Mouse (Mus musculus) forebrain, embryonic 13.5 days (tissue): ENCODE measurements around the gene Htr6. TPM values are rescaled to one million over a fixed set of nuclear protein-coding genes. Genes with fewer than 3 reads are reported as not detected.
A peak's percentile ranks its signal among the peaks of the same experiment; 100 is the strongest.

Experiments
- ATAC-seq: fragments of 200-750 bp; cut with Nextera tagmentation; 2 replicates; pipeline ENCODE4 v1.8.0; 2017
- H3K27ac ChIP-seq: fragments of 300-500 bp; sonication (generic); 2 replicates; pipeline ENCODE4 v1.5.1; 2015; ENCODE audit warnings: inconsistent platforms, mild to moderate bottlenecking, moderate library complexity
- H3K27me3 ChIP-seq: fragments of 300-500 bp; sonication (generic); 2 replicates; pipeline ENCODE4 v1.6.1; 2015; ENCODE audit warnings: mild to moderate bottlenecking, inconsistent platforms
- H3K36me3 ChIP-seq: fragments of 300-500 bp; sonication (generic); 2 replicates; pipeline ENCODE4 v1.6.1; 2015; ENCODE audit warnings: mild to moderate bottlenecking, inconsistent platforms; ENCODE audit not compliant: poor library complexity, severe bottlenecking
- H3K4me1 ChIP-seq: fragments of 300-500 bp; sonication (generic); 2 replicates; pipeline ENCODE4 v1.6.1; 2015; ENCODE audit warnings: inconsistent platforms
- H3K4me2 ChIP-seq: fragments of 300-500 bp; sonication (generic); 2 replicates; pipeline ENCODE4 v1.6.1; 2015; ENCODE audit warnings: inconsistent platforms, mild to moderate bottlenecking, moderate library complexity
- H3K4me3 ChIP-seq: fragments of 300-500 bp; sonication (generic); 2 replicates; pipeline ENCODE4 v1.5.1; 2015; ENCODE audit warnings: mild to moderate bottlenecking, inconsistent platforms
- H3K9ac ChIP-seq: fragments of 300-500 bp; sonication (generic); 2 replicates; pipeline ENCODE4 v1.6.1; 2015; ENCODE audit warnings: mild to moderate bottlenecking, inconsistent platforms
- H3K9me3 ChIP-seq: fragments of 300-500 bp; sonication (generic); replicated peaks from 2 replicates; pipeline ENCODE4 v1.6.1; 2016; ENCODE audit warnings: inconsistent platforms
- WGBS: fragments of 180-500 bp; shearing (Covaris S2); methylation state at CpG from one replicate; pipeline ENCODE4 v1.1.7; 2015; 5-methylcytosine and 5-hydroxymethylcytosine counted together
- polyA plus RNA-seq: library from polyadenylated mRNA; unstranded; fragments of >200 nt; fragmentation: Nextera tagmentation; extraction: Ambion mirVana; gene quantifications from 2 replicates; pipeline ENCODE4 v1.2.1, GENCODE M21; 2015

Htr6 gene
- polyA plus RNA-seq = 0.11 and 0.18 TPM in 2 replicates

- peak; percentile 50; the same call in 1 of the 2 replicates for ATAC-seq
- H3K4me3 ChIP-seq = peak within 1 kb of the TSS; percentile 56
- H3K36me3 ChIP-seq = no peaks in the 10 kb centered on the region
- H3K4me1 ChIP-seq = peaks cover 25% of the 10 kb centered on the region
- under 1% methylated on average over 69 of the region's 77 CpGs for WGBS
- no peak within 1 kb of the TSS for H3K27ac ChIP-seq
- no peaks in the 10 kb centered on the region for H3K9me3 ChIP-seq
- H3K9ac ChIP-seq = peak within 1 kb of the TSS; percentile 59
- H3K27me3 ChIP-seq = peaks cover 72% of the 10 kb centered on the region
- peak within 1 kb of the TSS; percentile 84 for H3K4me2 ChIP-seq
These were observed at the start of gene Htr6 for GRCm38 (mm10) chr4:139075041-139075711. Htr6 (minus strand) TSS chr4:139075570.

- Histone ChIP-seq H3K9me3 (0 out of 2 replicates have a peak, but pooled peaks cover 6% of the 10 kb centered on the region), H3K27me3 (no peaks in the 10 kb centered on the region), H3K27ac (no peak overlapping the region), H3K4me3 (no peak overlapping the region), H3K4me2 (no peak overlapping the region), H3K9ac (no peak overlapping the region), H3K36me3 (no peaks in the 10 kb centered on the region; the same call in 1 of the 2 replicates), H3K4me1 (peaks cover 14% of the 10 kb centered on the region)
- ATAC-seq = no peak
- 94% methylated on average over 6 of the region's 6 CpGs for WGBS
These were observed 49.6 kb upstream of the Htr6 start for GRCm38 (mm10) chr4:139124940-139125339.

GRCm38 (mm10) chr4:139122557-139122956 lies 47.2 kb upstream of the Htr6 start:
- no peaks in the 10 kb centered on the region for H3K4me1 ChIP-seq
- ATAC-seq = no peak
- H3K9me3 ChIP-seq = 0 out of 2 replicates have a peak, but pooled peaks cover 6% of the 10 kb centered on the region
- no peak overlapping the region for H3K4me2 ChIP-seq
- H3K27ac ChIP-seq = no peak overlapping the region
- H3K36me3 ChIP-seq = no peaks in the 10 kb centered on the region; the same call in 1 of the 2 replicates
- H3K9ac ChIP-seq = no peak overlapping the region
- no peaks in the 10 kb centered on the region for H3K27me3 ChIP-seq
- H3K4me3 ChIP-seq = no peak overlapping the region
- WGBS = 94% methylated on average over 4 of the region's 4 CpGs

- no peak overlapping the region for H3K4me3 ChIP-seq
- H3K27ac ChIP-seq = no peak overlapping the region
- H3K27me3 ChIP-seq = no peaks in the 10 kb centered on the region
- no peaks in the 10 kb centered on the region for H3K9me3 ChIP-seq
- H3K4me2 ChIP-seq = no peak overlapping the region
- H3K4me1 ChIP-seq = peaks cover 8% of the 10 kb centered on the region
- ATAC-seq = no peak
- H3K36me3 ChIP-seq = no peaks in the 10 kb centered on the region
- H3K9ac ChIP-seq = no peak overlapping the region
- 85% methylated on average over 7 of the region's 7 CpGs for WGBS
These were observed 45.6 kb upstream of the Htr6 start for GRCm38 (mm10) chr4:139120998-139121397.

- Histone ChIP-seq H3K4me2 (no peak overlapping the region), H3K4me3 (no peak overlapping the region), H3K4me1 (peaks cover 9% of the 10 kb centered on the region), H3K9me3 (no peaks in the 10 kb centered on the region), H3K36me3 (no peaks in the 10 kb centered on the region), H3K27ac (no peak overlapping the region), H3K27me3 (no peaks in the 10 kb centered on the region), H3K9ac (no peak overlapping the region)
- 92% methylated on average over 4 of the region's 4 CpGs for WGBS
- ATAC-seq = no peak
These were observed 45.0 kb upstream of the Htr6 start for GRCm38 (mm10) chr4:139120281-139120814.

- 63% methylated on average over 3 of the region's 3 CpGs for WGBS
- Histone ChIP-seq H3K4me2 (no peak overlapping the region), H3K27me3 (no peaks in the 10 kb centered on the region), H3K9me3 (no peaks in the 10 kb centered on the region), H3K9ac (no peak overlapping the region), H3K36me3 (no peaks in the 10 kb centered on the region), H3K4me3 (no peak overlapping the region), H3K4me1 (peaks cover 22% of the 10 kb centered on the region), H3K27ac (peak overlapping the region; percentile 32; the same call in 1 of the 2 replicates)
- no peak for ATAC-seq
These were observed 41.1 kb upstream of the Htr6 start for GRCm38 (mm10) chr4:139116356-139117063.

GRCm38 (mm10) chr4:139115721-139116120 lies 40.4 kb upstream of the Htr6 start:
- 80% methylated on average over 5 of the region's 5 CpGs for WGBS
- H3K4me3 ChIP-seq = no peak overlapping the region

GRCm38 (mm10) chr4:139112482-139112881 lies 37.1 kb upstream of the Htr6 start:
- Histone ChIP-seq H3K27me3 (no peaks in the 10 kb centered on the region), H3K4me3 (no peak overlapping the region), H3K9me3 (no peaks in the 10 kb centered on the region), H3K4me1 (peaks cover 29% of the 10 kb centered on the region), H3K4me2 (no peak overlapping the region), H3K27ac (no peak overlapping the region), H3K9ac (no peak overlapping the region), H3K36me3 (0 out of 2 replicates have a peak, but pooled peaks cover 5% of the 10 kb centered on the region)
- WGBS = 80% methylated on average over 3 of the region's 3 CpGs
- ATAC-seq = no peak

More at GRCm38 (mm10) chr4:139115721-139116120, 40.4 kb upstream of the Htr6 start:
- Histone ChIP-seq H3K9me3 (no peaks in the 10 kb centered on the region), H3K9ac (no peak overlapping the region), H3K27ac (no peak overlapping the region), H3K4me1 (peaks cover 28% of the 10 kb centered on the region), H3K36me3 (no peaks in the 10 kb centered on the region), H3K4me2 (no peak overlapping the region), H3K27me3 (no peaks in the 10 kb centered on the region)
- ATAC-seq = no peak

- no peak overlapping the region for H3K4me2 ChIP-seq
- no peak overlapping the region for H3K9ac ChIP-seq
- H3K27me3 ChIP-seq = no peaks in the 10 kb centered on the region
- 68% methylated on average over 3 of the region's 3 CpGs for WGBS
- ATAC-seq = no peak
- 0 out of 2 replicates have a peak, but pooled peaks cover 5% of the 10 kb centered on the region for H3K36me3 ChIP-seq
- peaks cover 25% of the 10 kb centered on the region for H3K4me1 ChIP-seq
- H3K9me3 ChIP-seq = no peaks in the 10 kb centered on the region
- no peak overlapping the region for H3K27ac ChIP-seq
- no peak overlapping the region for H3K4me3 ChIP-seq
These were observed 36.1 kb upstream of the Htr6 start for GRCm38 (mm10) chr4:139111421-139111820.

GRCm38 (mm10) chr4:139110858-139111257 lies 35.5 kb upstream of the Htr6 start:
- Histone ChIP-seq H3K36me3 (0 out of 2 replicates have a peak, but pooled peaks cover 5% of the 10 kb centered on the region), H3K9ac (no peak overlapping the region), H3K9me3 (no peaks in the 10 kb centered on the region), H3K4me3 (no peak overlapping the region), H3K27ac (no peak overlapping the region), H3K4me1 (peaks cover 20% of the 10 kb centered on the region), H3K4me2 (no peak overlapping the region), H3K27me3 (no peaks in the 10 kb centered on the region)
- no peak for ATAC-seq
- 77% methylated on average over 3 of the region's 3 CpGs for WGBS

- Histone ChIP-seq H3K36me3 (peaks cover 41% of the 10 kb centered on the region), H3K4me3 (no peak overlapping the region), H3K4me2 (no peak overlapping the region), H3K4me1 (no peaks in the 10 kb centered on the region), H3K9ac (no peak overlapping the region), H3K27me3 (no peaks in the 10 kb centered on the region), H3K27ac (no peak overlapping the region), H3K9me3 (no peaks in the 10 kb centered on the region)
- 98% methylated on average over 1 of the region's 1 CpGs for WGBS
- no peak for ATAC-seq
These were observed 30.1 kb upstream of the Htr6 start for GRCm38 (mm10) chr4:139105453-139105852.

- WGBS = 83% methylated on average over 6 of the region's 6 CpGs
- H3K9ac ChIP-seq = no peak overlapping the region
- H3K4me3 ChIP-seq = no peak overlapping the region
- no peaks in the 10 kb centered on the region for H3K9me3 ChIP-seq
- no peaks in the 10 kb centered on the region for H3K27me3 ChIP-seq
- no peak overlapping the region for H3K4me2 ChIP-seq
- H3K4me1 ChIP-seq = no peaks in the 10 kb centered on the region
- H3K36me3 ChIP-seq = peaks cover 37% of the 10 kb centered on the region
- H3K27ac ChIP-seq = no peak overlapping the region
- no peak for ATAC-seq
These were observed 26.2 kb upstream of the Htr6 start for GRCm38 (mm10) chr4:139101546-139101945.
